Mouse (Mus musculus) thymus, adult 2 months (tissue): Measurements from ENCODE around the gene Skp1a. TPM values are rescaled to one million over a fixed set of nuclear protein-coding genes. Genes with fewer than 3 reads are reported as not detected.

ENCODE experiments used
- DNase-seq: peaks from one replicate; pipeline ENCODE4 v3.0.0; 2021
- H3K27ac ChIP-seq: fragments of 200-500 bp; 2 replicates; pipeline ENCODE4 v1.5.1; 2012; ENCODE audit warnings: low read length, control low read depth; ENCODE audit not compliant: control insufficient read depth, insufficient read depth
- H3K27me3 ChIP-seq: fragments of 200-500 bp; 2 replicates; pipeline ENCODE4 v1.6.1; 2012; ENCODE audit warnings: mild to moderate bottlenecking, low read length, moderate library complexity, mixed read lengths; ENCODE audit not compliant: control insufficient read depth, insufficient read depth
- H3K36me3 ChIP-seq: fragments of 200-500 bp; 2 replicates; pipeline ENCODE4 v1.6.1; 2012; ENCODE audit warnings: mild to moderate bottlenecking, low read length, moderate library complexity; ENCODE audit not compliant: control insufficient read depth, insufficient read depth
- H3K4me1 ChIP-seq: fragments of 200-500 bp; replicated peaks from 2 replicates; pipeline ENCODE4 v1.6.1; 2012; ENCODE audit warnings: low read length; ENCODE audit not compliant: control insufficient read depth, insufficient read depth
- H3K4me3 ChIP-seq: fragments of 200-500 bp; 2 replicates; pipeline ENCODE4 v1.5.1; 2012; ENCODE audit warnings: mild to moderate bottlenecking, low read length, control low read depth, moderate library complexity; ENCODE audit not compliant: control insufficient read depth, insufficient read depth
- CTCF ChIP-seq: fragments of 200-500 bp; IDR thresholded peaks from 2 replicates; pipeline ENCODE4 v1.5.1; 2012; ENCODE audit warnings: mild to moderate bottlenecking, control low read depth, low read length, moderate library complexity, borderline replicate concordance; ENCODE audit not compliant: control insufficient read depth, poor library complexity, insufficient read depth; ENCODE audit errors: extremely low read depth
- POLR2A ChIP-seq: fragments of 200-500 bp; IDR thresholded peaks from 2 replicates; pipeline ENCODE4 v1.6.1; 2012; ENCODE audit warnings: mild to moderate bottlenecking, low read length, control low read depth, moderate library complexity; ENCODE audit not compliant: control insufficient read depth, poor library complexity, insufficient read depth; ENCODE audit errors: extremely low read depth
- WGBS: fragments of 180-500 bp; shearing (Covaris S2); methylation state at CpG from one replicate; pipeline ENCODE4 v1.1.7; 2018; 5-methylcytosine and 5-hydroxymethylcytosine counted together
- polyA plus RNA-seq: library from polyadenylated mRNA; depleted of rRNA; stranded (reverse); fragments of >200 nt; gene quantifications from 2 replicates; pipeline ENCODE4 v1.2.3, GENCODE M21; 2012

The Skp1a gene
- polyA plus RNA-seq, 1 experiment = 35.9 TPM

DNA sequence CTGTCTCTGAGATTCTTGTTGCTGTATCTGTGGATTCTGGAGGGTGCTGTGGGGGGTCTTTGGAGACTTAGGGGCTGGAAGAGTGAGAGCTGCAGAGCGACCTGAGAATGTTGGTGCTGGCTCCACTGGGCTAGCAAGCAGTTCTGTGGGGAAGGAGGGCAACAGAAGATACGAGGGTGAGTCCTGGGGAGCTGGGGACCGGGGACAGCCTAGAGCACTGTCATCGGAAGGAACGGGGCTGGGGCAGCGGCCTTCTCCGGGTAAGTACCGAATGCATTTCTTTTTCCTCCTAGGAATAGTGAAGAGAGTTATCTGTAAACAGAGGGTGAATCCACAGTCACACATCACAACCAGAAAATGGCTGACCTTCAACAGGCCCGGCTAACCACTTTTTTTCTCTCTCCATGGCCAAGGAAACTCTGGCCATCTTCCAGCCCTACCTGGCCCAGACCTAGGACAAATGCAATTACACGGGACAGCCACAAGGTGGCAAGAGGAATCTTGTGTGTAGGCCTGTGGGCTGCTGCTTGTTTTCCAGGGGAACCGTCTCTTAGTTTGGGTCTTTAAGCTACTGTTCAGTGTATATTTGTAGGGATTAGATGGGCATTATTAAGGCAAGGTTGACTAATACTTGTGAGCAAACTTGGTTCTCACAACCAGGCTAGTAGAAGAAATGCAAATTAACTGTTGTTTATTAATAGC is 22.0 kb downstream of the Skp1a start:
- Histone ChIP-seq H3K4me1 (peaks cover 16% of the 10 kb centered on the region), H3K27me3 (no peaks in the 10 kb centered on the region), H3K36me3 (peaks cover 83% of the 10 kb centered on the region), H3K4me3 (no peak overlapping the region), H3K27ac (peak overlapping the region; percentile 53)
- TF ChIP-seq CTCF (peak; percentile 55; the same call in 1 of the 2 replicates), POLR2A (no peak)
- 80% methylated on average over 11 of the region's 11 CpGs for WGBS
- peak; percentile 53 for DNase-seq

DNA sequence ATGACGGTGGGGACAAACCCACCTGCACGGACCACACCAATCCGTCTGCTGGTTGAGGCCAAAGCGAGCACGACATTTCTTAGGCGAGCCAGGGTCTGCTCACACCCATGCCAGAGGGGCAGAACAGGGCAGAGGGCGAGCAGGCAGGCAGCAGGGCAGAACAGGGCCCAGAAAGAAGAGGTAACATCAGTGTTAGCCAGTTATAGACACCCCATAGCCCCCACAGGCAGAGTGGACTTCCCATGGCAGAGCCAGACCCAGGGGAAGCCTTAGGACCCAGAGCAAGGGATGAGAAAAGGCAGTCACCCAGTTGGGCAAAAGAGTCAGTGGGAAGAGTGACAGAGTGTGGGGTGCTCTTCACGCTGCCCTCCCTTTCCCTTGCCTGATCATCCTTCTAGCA is 23.3 kb downstream of the Skp1a start:
- peaks cover 21% of the 10 kb centered on the region for H3K4me1 ChIP-seq
- peak overlapping the region; percentile 36; the same call in 1 of the 2 replicates for H3K27ac ChIP-seq
- peaks cover 92% of the 10 kb centered on the region for H3K36me3 ChIP-seq
- TF ChIP-seq POLR2A = no peak
- no peak for TF ChIP-seq CTCF
- H3K27me3 ChIP-seq = no peaks in the 10 kb centered on the region
- DNase-seq = peak; percentile 14
- no peak overlapping the region for H3K4me3 ChIP-seq
- 91% methylated on average over 8 of the region's 8 CpGs for WGBS

DNA sequence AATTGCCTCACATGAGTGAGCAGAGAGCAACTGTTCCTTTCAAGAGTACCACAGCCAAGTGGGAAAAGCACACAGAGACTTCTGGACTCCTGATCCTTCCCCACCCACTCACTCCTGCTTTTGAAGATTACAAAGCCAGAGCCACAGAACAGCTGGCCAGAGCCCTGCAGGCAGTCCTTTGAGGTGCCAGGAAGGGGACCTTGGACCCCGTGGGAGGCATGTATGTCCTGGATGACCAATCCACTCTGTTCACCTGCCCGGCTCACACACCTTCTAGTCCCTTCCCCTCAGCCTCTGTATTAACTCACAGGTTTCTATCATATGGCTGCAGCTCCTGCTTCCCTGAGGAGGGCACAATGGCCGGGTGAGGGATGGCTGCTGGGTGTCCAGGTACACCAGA is 25.6 kb downstream of the Skp1a start:
- 85% methylated on average over 3 of the region's 3 CpGs for WGBS
- TF ChIP-seq POLR2A = no peak
- TF ChIP-seq CTCF = no peak
- Histone ChIP-seq H3K36me3 (peaks cover 100% of the 10 kb centered on the region), H3K4me3 (no peak overlapping the region), H3K4me1 (peaks cover 42% of the 10 kb centered on the region), H3K27ac (peak overlapping the region; percentile 31; the same call in 1 of the 2 replicates), H3K27me3 (no peaks in the 10 kb centered on the region)
- peak; percentile 10 for DNase-seq

DNA sequence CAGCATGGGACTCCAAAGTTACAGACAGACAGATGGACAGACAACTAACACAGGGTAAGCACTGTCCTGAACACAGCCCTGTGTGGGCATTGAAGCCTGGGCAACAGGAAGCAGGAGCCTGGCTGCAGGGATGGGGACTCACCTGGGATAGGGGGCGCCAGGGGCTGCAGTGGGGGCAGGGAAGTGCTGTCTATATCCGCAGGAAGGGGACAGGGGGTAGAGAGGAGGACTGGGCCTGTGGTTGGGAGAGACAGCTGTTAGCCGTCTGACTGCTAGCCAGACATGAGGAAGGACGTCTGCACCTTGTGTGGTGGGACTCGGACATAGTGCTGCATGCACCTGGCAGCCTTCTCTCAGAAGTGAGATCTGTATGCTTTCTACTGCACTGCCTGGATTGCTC is 26.9 kb downstream of the Skp1a start:
- 58% methylated on average over 5 of the region's 5 CpGs for WGBS
- Histone ChIP-seq H3K4me3 (no peak overlapping the region), H3K27ac (peak overlapping the region; percentile 26; the same call in 1 of the 2 replicates), H3K36me3 (peaks cover 100% of the 10 kb centered on the region), H3K4me1 (peaks cover 53% of the 10 kb centered on the region), H3K27me3 (no peaks in the 10 kb centered on the region)
- peak; percentile 31 for DNase-seq
- TF ChIP-seq POLR2A (no peak), CTCF (no peak)

DNA sequence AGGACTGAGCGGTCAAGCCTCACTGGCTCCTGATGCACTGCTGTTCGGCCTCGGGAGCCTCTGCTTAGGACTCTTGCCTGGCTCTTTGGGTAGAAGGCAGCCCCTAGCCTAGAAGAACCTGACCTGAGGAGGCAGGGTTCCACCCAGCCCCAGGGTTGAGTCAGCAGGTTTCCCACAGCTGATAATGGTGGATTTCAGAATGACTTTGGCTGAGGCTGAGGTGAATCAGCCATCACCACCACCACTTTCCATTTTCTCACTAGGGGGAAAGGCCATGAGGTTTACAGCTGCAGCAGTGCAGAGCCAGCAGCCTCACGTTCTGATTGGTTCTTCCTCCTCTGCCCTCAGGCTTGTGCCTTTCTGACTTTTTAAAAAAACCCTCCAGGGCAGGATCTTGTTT is 29.1 kb downstream of the Skp1a start:
- H3K4me1 ChIP-seq = peaks cover 69% of the 10 kb centered on the region
- TF ChIP-seq CTCF (no peak), POLR2A (no peak)
- H3K4me3 ChIP-seq = no peak overlapping the region
- 81% methylated on average over 4 of the region's 4 CpGs for WGBS
- H3K27ac ChIP-seq = peak overlapping the region; percentile 15; the same call in 1 of the 2 replicates
- peaks cover 100% of the 10 kb centered on the region for H3K36me3 ChIP-seq
- DNase-seq = peak; percentile 12
- no peaks in the 10 kb centered on the region for H3K27me3 ChIP-seq

DNA sequence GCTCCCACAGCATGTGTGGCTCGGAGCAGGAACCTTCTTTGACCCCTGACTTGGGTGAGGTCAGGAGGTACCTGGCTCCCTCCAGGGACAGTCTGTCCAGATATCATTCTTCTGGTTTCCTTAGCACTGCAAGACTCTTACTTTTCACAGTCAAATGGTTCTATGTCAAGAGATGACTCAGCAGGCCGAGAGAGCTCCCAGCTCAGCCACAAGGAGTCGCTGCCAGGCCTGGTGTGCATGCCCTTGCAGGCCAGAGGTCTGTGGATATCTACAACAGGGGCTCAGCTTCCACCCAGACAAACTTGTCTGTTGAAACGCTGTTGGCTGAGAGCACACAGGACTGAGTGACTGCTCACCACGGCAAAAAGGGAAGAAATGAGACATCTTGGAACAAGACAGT is 30.1 kb downstream of the Skp1a start:
- Histone ChIP-seq H3K36me3 (peaks cover 99% of the 10 kb centered on the region), H3K4me1 (peaks cover 74% of the 10 kb centered on the region), H3K27me3 (no peaks in the 10 kb centered on the region), H3K4me3 (no peak overlapping the region), H3K27ac (peak overlapping the region; percentile 39; the same call in 1 of the 2 replicates)
- TF ChIP-seq CTCF (peak; percentile 47; the same call in 1 of the 2 replicates), POLR2A (no peak)
- DNase-seq = peak; percentile 50
- 29% methylated on average over 5 of the region's 5 CpGs for WGBS
